Mouse (Mus musculus) hindbrain, embryonic 13.5 days (tissue): ENCODE data around the gene Plekha4. TPM values are rescaled to one million over a fixed set of nuclear protein-coding genes. Genes with fewer than 3 reads are reported as not detected.
"Not testable (repeated sequence)": the region's sequence is repeated elsewhere in the genome, so short reads cannot be mapped to it uniquely, and the experiment has no call there.

ENCODE experiments used
- ATAC-seq: fragments of 200-750 bp; cut with Nextera tagmentation; 2 replicates; pipeline ENCODE4 v1.8.0; 2017; ENCODE audit warnings: moderate TSS enrichment; ENCODE audit not compliant: low FRiP score
- H3K27ac ChIP-seq: fragments of 300-500 bp; sonication (generic); 2 replicates; pipeline ENCODE4 v1.5.1; 2015; ENCODE audit warnings: inconsistent platforms, mild to moderate bottlenecking, moderate library complexity
- H3K27me3 ChIP-seq: fragments of 300-500 bp; sonication (generic); 2 replicates; pipeline ENCODE4 v1.6.1; 2015; ENCODE audit warnings: mild to moderate bottlenecking, inconsistent platforms
- H3K36me3 ChIP-seq: fragments of 300-500 bp; sonication (generic); 2 replicates; pipeline ENCODE4 v1.6.1; 2015; ENCODE audit warnings: mild to moderate bottlenecking, inconsistent platforms
- H3K4me1 ChIP-seq: fragments of 300-500 bp; sonication (generic); replicated peaks from 2 replicates; pipeline ENCODE4 v1.6.1; 2015; ENCODE audit warnings: inconsistent platforms
- H3K4me2 ChIP-seq: fragments of 300-500 bp; sonication (generic); 2 replicates; pipeline ENCODE4 v1.6.1; 2015; ENCODE audit warnings: inconsistent platforms, mild to moderate bottlenecking, moderate library complexity
- H3K4me3 ChIP-seq: fragments of 300-500 bp; sonication (generic); 2 replicates; pipeline ENCODE4 v1.5.1; 2015; ENCODE audit warnings: mild to moderate bottlenecking, inconsistent platforms
- H3K9ac ChIP-seq: fragments of 300-500 bp; sonication (generic); 2 replicates; pipeline ENCODE4 v1.6.1; 2015; ENCODE audit warnings: mild to moderate bottlenecking, inconsistent platforms
- H3K9me3 ChIP-seq: fragments of 300-500 bp; sonication (generic); 2 replicates; pipeline ENCODE4 v1.6.1; 2016; ENCODE audit warnings: inconsistent platforms
- WGBS: fragments of 180-500 bp; shearing (Covaris S2); methylation state at CpG from one replicate; pipeline ENCODE4 v1.1.7; 2015; 5-methylcytosine and 5-hydroxymethylcytosine counted together
- polyA plus RNA-seq: library from polyadenylated mRNA; unstranded; fragments of >200 nt; fragmentation: Nextera tagmentation; extraction: Ambion mirVana; gene quantifications from 2 replicates; pipeline ENCODE4 v1.2.1, GENCODE M21; 2015

Plekha4 gene
- 2.4 and 4.3 TPM in 2 replicates for polyA plus RNA-seq

- Histone ChIP-seq H3K4me3 (peak within 1 kb of the TSS; percentile 60), H3K36me3 (no peaks in the 10 kb centered on the region; the same call in 1 of the 2 replicates), H3K9me3 (no peaks in the 10 kb centered on the region), H3K4me1 (peaks cover 42% of the 10 kb centered on the region), H3K27me3 (peaks cover 6% of the 10 kb centered on the region; the same call in 1 of the 2 replicates), H3K4me2 (peak within 1 kb of the TSS; percentile 80), H3K27ac (peak within 1 kb of the TSS; percentile 83), H3K9ac (peak within 1 kb of the TSS; percentile 77)
- WGBS = under 1% methylated on average over 54 of the region's 54 CpGs
- peak; percentile 79 for ATAC-seq
Observed at GRCm38 (mm10) chr7:45525809-45526473, at the start of gene Plekha4, which contains the start of gene Ppp1r15a. TSS of gene Plekha4 (plus strand) at chr7:45526330. TSS of gene Ppp1r15a (minus strand) at chr7:45526268.

- no peaks in the 10 kb centered on the region for H3K36me3 ChIP-seq
- H3K9ac ChIP-seq = no peak overlapping the region
- H3K27me3 ChIP-seq = no peaks in the 10 kb centered on the region
- no peak overlapping the region for H3K4me2 ChIP-seq
- H3K9me3 ChIP-seq = no peaks in the 10 kb centered on the region
- no peak for ATAC-seq
- no peak overlapping the region for H3K27ac ChIP-seq
- H3K4me1 ChIP-seq = no peaks in the 10 kb centered on the region
- H3K4me3 ChIP-seq = no peak overlapping the region
- 64% methylated on average over 1 of the region's 1 CpGs for WGBS
Observed at GRCm38 (mm10) chr7:45476453-45476852, 49.7 kb upstream of the Plekha4 start.

- no peak overlapping the region for H3K4me3 ChIP-seq
- no peaks in the 10 kb centered on the region for H3K36me3 ChIP-seq
- no peak overlapping the region for H3K4me2 ChIP-seq
- no peaks in the 10 kb centered on the region for H3K9me3 ChIP-seq
- ATAC-seq = no peak
- H3K4me1 ChIP-seq = no peaks in the 10 kb centered on the region
- no peak overlapping the region for H3K27ac ChIP-seq
- WGBS = 14% methylated on average over 3 of the region's 3 CpGs
- H3K27me3 ChIP-seq = no peaks in the 10 kb centered on the region
- H3K9ac ChIP-seq = no peak overlapping the region
Observed at GRCm38 (mm10) chr7:45477003-45477402, 49.1 kb upstream of the Plekha4 start.

- H3K4me2 ChIP-seq = no peak overlapping the region
- no peak overlapping the region for H3K4me3 ChIP-seq
- no peak overlapping the region for H3K27ac ChIP-seq
- WGBS = 98% methylated on average over 7 of the region's 7 CpGs
- no peaks in the 10 kb centered on the region for H3K36me3 ChIP-seq
- H3K27me3 ChIP-seq = no peaks in the 10 kb centered on the region
- H3K9me3 ChIP-seq = no peaks in the 10 kb centered on the region
- no peak for ATAC-seq
- no peaks in the 10 kb centered on the region for H3K4me1 ChIP-seq
- no peak overlapping the region for H3K9ac ChIP-seq
Observed at GRCm38 (mm10) chr7:45478774-45479173, 47.4 kb upstream of the Plekha4 start.

- H3K9me3 ChIP-seq, H3K4me2 ChIP-seq, H3K27me3 ChIP-seq, H3K27ac ChIP-seq, H3K9ac ChIP-seq, H3K36me3 ChIP-seq, H3K4me3 ChIP-seq, ATAC-seq, H3K4me1 ChIP-seq: not testable (repeated sequence)
- 80% methylated on average over 4 of the region's 4 CpGs for WGBS
Observed at GRCm38 (mm10) chr7:45480310-45480709, 45.8 kb upstream of the Plekha4 start.

DNA sequence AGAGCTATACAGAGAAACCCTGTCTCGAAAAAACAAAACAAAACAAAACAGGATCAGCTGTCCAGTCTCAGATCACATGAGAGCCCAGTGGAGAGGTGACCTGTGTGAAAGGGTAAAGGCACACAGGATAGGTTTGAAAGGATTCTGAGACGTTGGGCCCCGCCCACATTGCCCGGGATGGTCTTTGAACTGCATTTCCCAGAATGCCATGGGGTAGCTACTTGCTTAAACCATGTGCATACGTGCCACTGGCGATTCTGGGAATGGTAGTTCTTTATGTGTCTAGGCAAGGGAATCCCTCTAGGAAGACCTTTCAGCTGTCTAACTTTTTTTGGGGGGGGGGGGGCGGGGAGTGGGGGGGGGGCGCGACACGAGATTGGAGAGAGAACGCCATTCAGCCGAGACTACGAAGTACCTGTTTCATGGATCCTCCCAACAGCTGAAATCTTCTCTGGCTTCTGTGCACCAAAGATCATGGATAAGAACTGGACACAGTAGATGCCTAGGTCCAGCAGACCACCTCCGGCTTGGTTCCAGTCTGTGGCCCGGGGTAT, 44.7 kb upstream of the Plekha4 start, which contains the start of gene Tulp2:
Gene Tulp2 (plus strand): TSS at position 504 of the 554 bp plus-strand sequence.
- H3K9me3 ChIP-seq = no peaks in the 10 kb centered on the region
- no peak within 1 kb of the TSS for H3K4me3 ChIP-seq
- no peak within 1 kb of the TSS for H3K27ac ChIP-seq
- H3K4me2 ChIP-seq = no peak within 1 kb of the TSS
- 48% methylated on average over 15 of the region's 15 CpGs for WGBS
- H3K27me3 ChIP-seq = no peaks in the 10 kb centered on the region
- no peak within 1 kb of the TSS for H3K9ac ChIP-seq
- peak; percentile 73 for ATAC-seq
- H3K4me1 ChIP-seq = no peaks in the 10 kb centered on the region
- no peaks in the 10 kb centered on the region for H3K36me3 ChIP-seq

DNA sequence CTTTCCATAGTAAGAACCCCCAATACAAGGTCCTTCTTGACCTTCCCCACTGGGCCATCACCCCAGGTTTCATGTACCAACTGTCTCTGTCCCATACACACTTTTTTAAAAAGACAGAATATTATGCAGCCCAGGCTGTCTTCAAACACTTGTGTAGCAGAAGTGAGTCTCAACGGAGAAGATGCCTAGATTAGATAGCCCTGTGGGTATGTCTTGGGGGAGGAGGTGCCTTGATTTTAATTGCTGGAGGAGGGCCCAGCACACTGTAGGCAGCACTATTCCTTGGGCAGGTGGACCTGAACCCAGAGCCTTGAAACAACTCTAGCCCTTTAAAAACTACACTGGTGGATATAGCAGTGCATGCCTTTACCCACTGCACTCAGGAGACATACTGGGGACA, 44.0 kb upstream of the Plekha4 start:
- WGBS = 93% methylated on average over 1 of the region's 1 CpGs

DNA sequence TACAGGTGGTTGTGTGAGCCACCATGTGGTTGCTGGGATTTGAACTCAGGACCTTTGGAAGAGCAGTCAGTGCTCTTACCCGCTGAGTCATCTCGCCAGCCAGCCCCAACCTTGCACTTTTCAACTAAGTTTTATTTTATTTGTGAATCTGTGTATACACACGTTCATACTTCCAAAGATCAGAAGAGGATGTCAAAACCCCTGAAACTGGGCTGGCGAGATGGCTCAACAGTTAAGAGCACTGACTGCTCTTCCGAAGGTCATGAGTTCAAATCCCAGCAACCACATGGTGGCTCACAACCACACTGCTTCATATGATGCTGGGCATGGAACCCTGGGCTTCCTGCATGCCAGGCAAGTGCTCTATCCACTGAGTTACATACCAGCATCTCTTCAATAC, 41.1 kb upstream of the Plekha4 start:
- not testable (repeated sequence) for H3K4me2 ChIP-seq, H3K9me3 ChIP-seq, H3K36me3 ChIP-seq, ATAC-seq, H3K27ac ChIP-seq, H3K9ac ChIP-seq, H3K4me3 ChIP-seq, H3K27me3 ChIP-seq
- H3K4me1 ChIP-seq = peaks cover 17% of the 10 kb centered on the region
- 96% methylated on average over 5 of the region's 5 CpGs for WGBS

More for the DNA sequence above, 44.0 kb upstream of the Plekha4 start:
- Histone ChIP-seq H3K4me3 (no peak overlapping the region), H3K9ac (no peak overlapping the region), H3K9me3 (no peaks in the 10 kb centered on the region), H3K27me3 (no peaks in the 10 kb centered on the region), H3K4me1 (no peaks in the 10 kb centered on the region), H3K4me2 (no peak overlapping the region), H3K36me3 (no peaks in the 10 kb centered on the region), H3K27ac (no peak overlapping the region)
- no peak for ATAC-seq

DNA sequence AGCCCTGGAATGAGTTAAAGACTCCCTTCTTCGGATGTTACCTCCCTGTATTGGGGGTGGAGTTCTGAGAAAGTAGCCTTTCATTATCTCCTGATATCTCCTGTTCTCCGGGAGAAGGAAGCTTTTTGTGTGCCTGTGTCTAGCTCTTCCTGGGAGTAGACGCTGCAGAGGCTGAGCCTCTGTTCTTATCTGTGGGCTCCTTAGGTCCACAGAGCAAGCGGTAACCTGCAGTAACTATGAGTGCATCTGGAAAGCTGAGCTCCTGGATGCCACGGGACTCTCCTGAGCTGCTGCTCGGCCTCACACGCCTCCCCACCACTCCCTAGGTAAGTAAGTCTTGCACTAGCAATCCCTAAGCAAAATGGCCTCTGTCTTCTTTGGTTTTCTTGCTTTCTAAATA, 40.0 kb upstream of the Plekha4 start:
- Histone ChIP-seq H3K4me2 (no peak overlapping the region), H3K36me3 (no peaks in the 10 kb centered on the region), H3K9me3 (no peaks in the 10 kb centered on the region), H3K27ac (no peak overlapping the region), H3K4me3 (no peak overlapping the region), H3K9ac (no peak overlapping the region), H3K27me3 (no peaks in the 10 kb centered on the region), H3K4me1 (peaks cover 23% of the 10 kb centered on the region)
- no peak for ATAC-seq
- WGBS = 83% methylated on average over 7 of the region's 7 CpGs

GRCm38 (mm10) chr7:45486761-45487415, 39.2 kb upstream of the Plekha4 start, which contains the start of gene Gm45808:
TSS of gene Gm45808 (minus strand) at chr7:45486811.
- Histone ChIP-seq H3K9ac (no peak within 1 kb of the TSS), H3K4me1 (peaks cover 25% of the 10 kb centered on the region), H3K36me3 (peaks cover 1% of the 10 kb centered on the region; the same call in 1 of the 2 replicates), H3K27me3 (no peaks in the 10 kb centered on the region), H3K4me2 (0 out of 2 replicates have a peak within 1 kb of the TSS, but pooled peaks have one; percentile 66), H3K4me3 (no peak within 1 kb of the TSS; the same call in 1 of the 2 replicates), H3K27ac (no peak within 1 kb of the TSS), H3K9me3 (no peaks in the 10 kb centered on the region)
- no peak for ATAC-seq
- 80% methylated on average over 12 of the region's 12 CpGs for WGBS

DNA sequence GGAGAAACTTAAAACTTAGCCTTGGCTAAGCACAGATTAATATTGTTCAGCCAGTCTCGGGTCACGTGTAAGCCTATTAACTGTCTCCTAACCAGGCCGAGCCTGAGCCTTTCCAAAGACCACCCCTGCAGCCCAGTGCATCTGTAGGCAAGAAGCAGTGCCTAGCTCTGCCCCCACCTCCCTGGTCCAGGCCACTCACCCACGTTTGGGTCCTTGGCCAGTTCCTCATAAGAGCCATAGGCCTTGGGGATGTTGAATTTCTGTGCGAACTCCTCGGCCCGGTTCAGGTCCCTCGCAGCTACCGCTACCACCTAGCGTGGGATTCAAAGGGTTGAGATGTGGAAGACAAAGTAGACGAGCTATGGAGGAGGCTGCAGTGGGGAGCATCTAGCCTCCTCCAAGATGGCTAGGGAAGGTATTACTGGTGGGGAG, 38.3 kb upstream of the Plekha4 start:
- Histone ChIP-seq H3K4me2 (peak overlapping the region; percentile 66), H3K9me3 (no peaks in the 10 kb centered on the region), H3K4me3 (peak overlapping the region; percentile 45), H3K4me1 (peaks cover 25% of the 10 kb centered on the region), H3K9ac (peak overlapping the region; percentile 70), H3K27me3 (no peaks in the 10 kb centered on the region), H3K27ac (peak overlapping the region; percentile 88), H3K36me3 (peaks cover 9% of the 10 kb centered on the region)
- ATAC-seq = peak; percentile 59
- 17% methylated on average over 11 of the region's 11 CpGs for WGBS
